Mouse (Mus musculus) gastrocnemius, postnatal 36 days (tissue): Measurements from ENCODE around the gene Gpnmb. TPM values are rescaled to one million over a fixed set of nuclear protein-coding genes. Genes with fewer than 3 reads are reported as not detected.

Experiments
- DNase-seq, 2 experiments: peaks; one replicate each; pipeline ENCODE4 v3.0.0; 2022
- intact Hi-C: fragments of 180-260 bp; cut with DNase I; formaldehyde crosslinking; loops from one replicate; pipeline ENCODE4 v1.15.1; 2025
- total RNA-seq, 2 experiments: library from RNA; stranded (reverse); gene quantifications; 2 replicates each; pipeline ENCODE4 v1.2.3; 2021

Gene Gpnmb
- total RNA-seq, 2 experiments from 2014 or later, result 1.0 to 2.2 TPM

- intact Hi-C loops, result no loop called here
- DNase-seq, result no peak
These were observed 43.0 kb downstream of the Gpnmb start for GRCm38 (mm10) chr6:49079313-49079712.

- intact Hi-C loops, result no loop called here
These were observed 46.7 kb downstream of the Gpnmb start for GRCm38 (mm10) chr6:49083008-49083407.

GRCm38 (mm10) chr6:49094968-49095367 lies 58.6 kb downstream of the Gpnmb start:
- DNase-seq, result no peak
- intact Hi-C loops, result no loop called here

More at GRCm38 (mm10) chr6:49083008-49083407, 46.7 kb downstream of the Gpnmb start:
- no peak for DNase-seq

GRCm38 (mm10) chr6:49096421-49096820 lies 60.1 kb downstream of the Gpnmb start:
- peak; percentile 44 to 62 for DNase-seq
- intact Hi-C loops, result no loop called here

- DNase-seq, result peak; percentile 73 to 76
- intact Hi-C loops, result no loop called here
These were observed 60.7 kb downstream of the Gpnmb start for GRCm38 (mm10) chr6:49096933-49097461.

GRCm38 (mm10) chr6:49097596-49098110 lies 61.3 kb downstream of the Gpnmb start:
- intact Hi-C loops, result no loop called here
- DNase-seq, result peak in 1 of 2 experiments; percentile 30

- no peak for DNase-seq
- intact Hi-C loops, result no loop called here
These were observed 62.7 kb downstream of the Gpnmb start for GRCm38 (mm10) chr6:49099086-49099485.

- intact Hi-C loops, result no loop called here
- no peak for DNase-seq
These were observed 70.6 kb downstream of the Gpnmb start for GRCm38 (mm10) chr6:49106746-49107500.

GRCm38 (mm10) chr6:49109196-49109595 lies 72.8 kb downstream of the Gpnmb start:
- no peak for DNase-seq
- intact Hi-C loops, result no loop called here

- intact Hi-C loops, result no loop called here
- no peak for DNase-seq
These were observed 77.5 kb downstream of the Gpnmb start for GRCm38 (mm10) chr6:49113895-49114294.

- no peak for DNase-seq
- intact Hi-C loops, result no loop called here
These were observed 78.1 kb downstream of the Gpnmb start for GRCm38 (mm10) chr6:49114457-49114856.

GRCm38 (mm10) chr6:49115550-49115949 lies 79.2 kb downstream of the Gpnmb start:
- intact Hi-C loops, result no loop called here
- no peak for DNase-seq

- no peak for DNase-seq
These were observed 79.9 kb downstream of the Gpnmb start for GRCm38 (mm10) chr6:49116241-49116640.

GRCm38 (mm10) chr6:49118446-49118845 lies 82.1 kb downstream of the Gpnmb start:
- intact Hi-C loops, result no loop called here
- DNase-seq, result no peak

More at GRCm38 (mm10) chr6:49116241-49116640, 79.9 kb downstream of the Gpnmb start:
- intact Hi-C loops, result no loop called here

GRCm38 (mm10) chr6:49119462-49120135 lies 83.3 kb downstream of the Gpnmb start:
- intact Hi-C loops, result no loop called here

GRCm38 (mm10) chr6:49120370-49120769 lies 84.0 kb downstream of the Gpnmb start:
- intact Hi-C loops, result no loop called here
- DNase-seq, result no peak

More at GRCm38 (mm10) chr6:49119462-49120135, 83.3 kb downstream of the Gpnmb start:
- no peak for DNase-seq

Other genes with a start within 250 kb of the Gpnmb start
- gene Tmem176a, start 195.6 kb upstream of the Gpnmb start, total RNA-seq, result 1 to 10 TPM; 4.2 to 4.6 TPM
- 10 to 100 TPM in 1 of 2 experiments, 1 to 10 TPM in 1; 8.2 to 12.9 TPM for gene Tmem176b, start 195.1 kb upstream of the Gpnmb start, total RNA-seq
- not detected for gene Aoc1, start 163.7 kb upstream of the Gpnmb start, total RNA-seq
- gene 1600015I10Rik, start 106.7 kb upstream of the Gpnmb start, total RNA-seq, result not detected
- not detected for gene Doxl2, start 61.6 kb upstream of the Gpnmb start, total RNA-seq
- gene Svs1, start 49.7 kb upstream of the Gpnmb start, total RNA-seq, result not detected
- gene Malsu1, start 37.2 kb downstream of the Gpnmb start, total RNA-seq, result 10 to 100 TPM; 42.3 to 43.0 TPM
- under 1 TPM; 0.08 to 0.20 TPM for gene Igf2bp3, start 178.4 kb downstream of the Gpnmb start, total RNA-seq
- 10 to 100 TPM; 13.4 to 16.7 TPM for gene Tra2a, start 227.5 kb downstream of the Gpnmb start, total RNA-seq